Mouse (Mus musculus): ENCODE measurements at regions not wholly inside any gene's neighbourhood (a gene's known extent, or its start where the extent isn't known, plus 50 kb on each side); places are given as distances from the start of the nearest gene placed in this dataset.

DNA sequence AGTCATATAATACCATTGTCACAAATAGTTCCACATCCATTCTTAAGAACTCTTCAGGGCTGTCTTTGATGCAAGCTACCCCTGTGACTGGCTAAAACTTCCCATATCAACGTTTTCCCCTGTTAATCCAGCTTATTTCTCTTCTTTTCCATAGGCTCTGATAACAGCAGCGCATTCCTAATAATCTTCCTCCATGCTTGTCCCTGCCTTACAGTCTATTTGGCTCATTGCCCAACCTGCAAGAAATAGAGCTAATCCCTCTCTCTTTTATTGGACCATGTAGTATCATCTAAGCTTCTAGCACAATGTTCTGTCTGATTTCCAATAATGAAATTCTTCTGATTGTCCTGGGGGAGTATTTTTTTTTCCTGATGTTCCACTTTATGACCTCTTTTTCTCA is 573.1 kb downstream of the Lmo7 start:
- TF ChIP-seq POLR2A (IDR thresholded peaks at IDR 0.05; ENCODE audit: borderline replicate concordance, insufficient read depth, low read length): no peak
- TF ChIP-seq CTCF (IDR thresholded peaks at IDR 0.05; ENCODE audit: borderline replicate concordance, insufficient read depth, low read depth, low read length): no peak

All from cerebellum, adult 2 months (tissue).